Mouse (Mus musculus) kidney, adult 8-10 months (tissue): ENCODE data around the gene Rnf144a.

Experiments
- DNase-seq, 2 experiments: peaks; one replicate each; pipeline ENCODE4 v3.0.0; 2022

The Rnf144a gene

GRCm38 (mm10) chr12:26408707-26409106 lies 6.3 kb downstream of the Rnf144a start:
- no peak for DNase-seq

DNA sequence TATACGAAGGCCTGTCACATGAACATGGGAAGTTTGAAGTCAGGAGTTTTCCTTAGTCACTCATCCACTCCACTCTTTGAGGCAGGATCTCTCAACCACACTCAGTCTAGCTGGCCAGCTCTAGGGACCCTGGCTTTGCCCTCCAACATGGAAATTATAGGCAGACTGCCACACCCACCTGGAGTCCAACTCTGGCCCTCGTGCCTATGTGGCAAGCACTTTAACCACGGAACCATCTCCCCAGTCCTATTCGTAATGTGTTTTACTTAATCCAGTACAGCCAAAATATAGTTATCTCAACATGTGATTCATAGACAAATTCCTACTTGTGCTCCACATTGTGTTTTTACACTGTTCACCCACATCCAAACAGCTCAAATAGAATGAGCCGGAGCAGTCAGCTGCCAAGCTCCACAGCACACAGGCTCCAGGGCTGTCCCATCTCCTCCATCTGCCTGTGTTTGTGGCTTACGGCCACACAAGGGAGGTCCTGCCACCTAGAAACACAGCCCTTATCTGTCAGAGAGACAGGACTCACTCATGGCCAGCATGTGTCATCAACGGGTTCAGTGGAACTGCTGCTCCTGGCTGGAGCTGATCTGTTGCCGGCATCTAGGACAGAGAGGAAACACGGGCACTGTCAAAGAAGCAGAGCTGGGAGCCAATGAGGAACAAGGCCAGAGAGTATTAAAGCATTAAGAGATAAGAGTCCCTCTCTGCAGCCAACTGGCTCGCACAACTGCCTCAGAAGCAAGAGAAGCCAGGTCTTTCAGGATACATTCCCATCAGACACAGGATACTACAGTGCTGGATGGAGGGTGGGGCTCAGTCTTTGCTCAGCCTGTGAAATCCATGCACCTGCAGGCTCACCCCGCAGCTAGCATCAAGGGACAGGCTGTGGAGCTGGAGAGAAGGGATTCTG lies 10.0 kb downstream of the Rnf144a start:
- no peak for DNase-seq

DNA sequence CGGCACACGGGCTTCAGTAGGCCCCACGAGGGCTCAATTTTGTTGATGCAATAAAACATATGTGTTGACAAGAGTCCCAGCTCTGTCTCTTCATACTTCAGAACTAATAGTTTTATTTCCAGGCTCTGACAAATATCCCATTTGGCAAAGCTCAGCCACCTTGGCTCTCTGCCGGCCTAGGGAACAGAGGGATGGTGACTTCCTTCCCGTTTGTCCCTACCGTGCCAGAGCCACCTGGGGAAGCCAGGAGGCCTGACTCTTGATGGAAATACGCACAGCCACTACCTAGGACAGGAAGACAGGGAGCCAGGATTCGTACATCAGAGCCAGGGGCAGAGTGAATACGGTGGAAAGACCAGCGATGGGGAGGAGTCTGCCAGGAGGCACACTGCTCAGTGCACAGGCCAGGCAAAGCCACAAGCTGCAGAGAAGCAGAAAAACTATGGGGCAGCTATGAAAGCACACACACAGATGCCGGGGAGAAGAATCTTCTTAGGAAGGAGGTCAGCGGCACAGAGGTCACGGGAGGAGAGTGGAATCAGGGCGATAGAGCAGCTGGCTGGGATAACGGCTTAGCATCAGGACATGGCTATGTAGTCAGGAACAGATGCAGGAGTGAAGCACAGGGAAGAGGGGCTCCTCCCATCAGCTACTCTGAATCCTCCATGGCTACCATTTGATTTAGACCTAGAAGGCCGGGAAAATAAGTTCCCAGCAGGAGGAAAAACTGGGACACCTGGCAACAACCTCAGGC lies 11.5 kb downstream of the Rnf144a start:
- DNase-seq: peak in 1 of 2 experiments; percentile 48

DNA sequence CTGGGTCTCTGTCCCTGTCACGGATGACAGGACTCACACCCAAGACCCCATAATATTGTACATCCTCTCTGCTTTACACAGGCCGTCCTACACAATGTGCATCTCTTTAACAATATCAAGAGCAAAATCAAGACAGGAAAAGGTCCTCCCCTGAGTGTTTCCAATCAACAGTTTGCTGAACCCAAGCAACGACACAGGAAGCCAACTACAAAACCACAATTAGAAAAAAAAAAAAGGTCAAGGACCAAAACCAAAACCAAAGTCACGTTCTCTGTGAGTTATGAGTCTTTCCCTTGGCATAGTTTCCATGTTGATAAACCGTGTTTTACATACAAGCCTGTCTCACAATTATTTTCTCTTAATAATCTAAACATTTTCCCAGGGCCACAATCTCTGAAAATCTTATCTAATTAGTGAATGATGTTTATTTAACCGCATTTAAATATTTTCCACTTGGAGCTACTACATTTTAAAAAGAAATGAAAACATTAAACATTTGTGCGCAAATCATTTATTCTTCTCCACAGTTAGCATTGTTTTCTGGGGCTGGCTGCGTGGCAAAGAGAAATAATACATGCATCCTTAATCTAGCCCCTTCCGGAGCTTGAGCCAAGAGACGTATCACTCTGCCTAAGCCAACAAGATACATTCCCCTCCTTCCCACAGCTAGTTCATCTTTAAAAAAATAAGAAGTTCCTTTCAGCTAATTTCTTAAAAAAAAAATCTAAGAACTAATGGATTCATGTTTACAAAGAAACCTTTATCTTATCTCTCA lies 13.2 kb downstream of the Rnf144a start:
- DNase-seq: no peak

DNA sequence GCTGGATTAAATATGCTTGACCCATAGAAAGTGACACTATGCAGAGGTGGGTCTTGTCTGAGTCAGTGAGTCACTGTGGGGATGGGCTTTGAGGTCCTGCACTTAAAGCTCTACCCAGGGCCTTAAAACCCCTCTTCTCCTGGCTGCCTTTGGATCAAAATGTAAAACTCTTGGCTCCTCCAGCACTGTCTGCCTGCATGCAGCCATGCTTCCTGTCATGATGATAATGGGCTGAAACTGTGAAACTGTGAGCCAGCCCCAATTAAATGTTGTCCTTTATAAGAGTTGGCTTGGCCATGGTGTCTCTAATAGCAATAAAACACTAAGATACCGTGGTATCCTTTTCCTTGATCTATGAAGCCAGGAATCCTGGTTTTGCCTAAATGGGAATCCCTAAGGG lies 13.8 kb downstream of the Rnf144a start:
- no peak for DNase-seq

DNA sequence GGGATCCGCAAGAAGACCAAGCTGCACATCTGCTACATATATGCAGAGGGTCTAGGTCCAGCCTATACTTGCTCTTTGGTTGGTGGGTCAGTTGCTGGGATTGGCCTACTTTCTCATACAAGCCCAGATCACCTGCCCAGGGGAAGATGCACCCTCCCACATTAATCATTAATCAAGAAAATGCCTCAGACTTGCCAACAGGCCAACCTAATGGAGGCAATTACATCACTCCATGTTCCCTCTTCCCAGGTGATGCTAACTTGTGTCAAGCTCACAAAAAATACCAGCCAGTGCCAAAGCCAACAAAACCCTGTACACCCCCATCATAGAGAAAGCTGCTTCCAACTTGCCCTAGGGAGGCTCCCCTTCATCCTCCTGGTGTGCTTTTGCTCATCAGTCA lies 14.3 kb downstream of the Rnf144a start:
- no peak for DNase-seq

- DNase-seq: no peak
These were observed 15.7 kb downstream of the Rnf144a start for GRCm38 (mm10) chr12:26399391-26399790.

- no peak for DNase-seq
These were observed 16.5 kb downstream of the Rnf144a start for GRCm38 (mm10) chr12:26398597-26398996.

GRCm38 (mm10) chr12:26394485-26395470 lies 20.3 kb downstream of the Rnf144a start:
- no peak for DNase-seq

GRCm38 (mm10) chr12:26393291-26393690 lies 21.8 kb downstream of the Rnf144a start:
- no peak for DNase-seq

- no peak for DNase-seq
These were observed 23.9 kb downstream of the Rnf144a start for GRCm38 (mm10) chr12:26391162-26391561.

DNA sequence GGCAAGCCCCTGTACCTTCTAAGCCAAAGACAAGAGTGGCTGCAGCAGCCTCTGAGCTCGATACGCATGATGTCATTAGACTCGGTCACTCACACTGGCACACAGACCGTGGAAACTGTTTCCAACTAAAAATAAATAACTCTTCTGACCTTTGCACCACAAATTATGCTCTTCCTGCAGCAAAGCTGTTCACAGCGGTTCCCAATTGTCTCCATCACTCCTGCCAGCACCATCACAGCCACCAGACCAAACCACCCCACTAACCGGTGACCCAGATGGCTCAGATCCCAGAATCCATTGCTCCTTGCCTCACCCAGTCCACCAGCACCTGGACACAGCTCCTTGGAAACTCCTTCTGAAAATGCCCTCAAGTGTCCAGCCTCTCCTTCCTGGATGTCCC lies 27.5 kb downstream of the Rnf144a start:
- peak in 1 of 2 experiments; percentile 13 for DNase-seq

DNA sequence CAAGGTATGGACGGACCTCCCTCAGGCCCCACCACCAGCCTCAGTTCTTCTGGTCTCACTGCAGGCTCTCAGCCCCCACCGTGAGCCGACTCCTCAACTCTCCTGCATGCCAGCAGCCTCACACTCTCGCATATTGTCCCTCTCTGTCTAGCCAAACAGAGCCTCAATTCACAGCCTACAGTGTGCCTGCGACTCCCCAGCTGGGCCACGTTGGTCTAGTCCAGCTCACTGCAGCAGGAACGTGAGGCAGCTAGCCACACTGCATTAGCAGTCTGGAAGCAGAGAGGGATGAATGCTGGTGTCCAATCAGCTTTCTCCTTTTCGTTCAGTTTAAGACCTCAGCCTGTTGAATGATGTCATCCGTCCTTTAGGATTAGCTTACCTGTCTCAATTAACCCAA lies 28.1 kb downstream of the Rnf144a start:
- DNase-seq: no peak

- no peak for DNase-seq
These were observed 28.9 kb downstream of the Rnf144a start for GRCm38 (mm10) chr12:26386189-26386588.

DNA sequence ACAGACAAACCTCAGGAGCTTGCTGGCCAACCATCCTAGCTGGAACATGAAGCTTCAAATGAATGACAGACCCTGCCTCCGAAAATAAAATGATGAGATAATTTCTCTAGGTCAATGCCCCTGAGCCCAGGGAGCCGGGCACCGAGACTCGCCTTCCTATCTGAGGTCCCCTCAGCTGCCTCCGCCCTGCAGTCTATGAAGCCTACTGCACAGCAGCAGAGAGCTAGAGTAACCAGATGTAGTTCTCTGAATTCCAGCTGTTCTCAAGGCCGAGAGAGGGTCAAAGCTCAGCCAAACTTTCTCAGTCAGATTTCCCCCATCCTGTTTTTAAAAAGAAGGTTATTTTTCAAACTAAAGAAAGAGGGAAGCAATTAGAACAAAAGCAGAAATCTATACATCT lies 29.3 kb downstream of the Rnf144a start:
- DNase-seq: no peak

- DNase-seq: no peak
These were observed 33.3 kb downstream of the Rnf144a start for GRCm38 (mm10) chr12:26381730-26382129.

DNA sequence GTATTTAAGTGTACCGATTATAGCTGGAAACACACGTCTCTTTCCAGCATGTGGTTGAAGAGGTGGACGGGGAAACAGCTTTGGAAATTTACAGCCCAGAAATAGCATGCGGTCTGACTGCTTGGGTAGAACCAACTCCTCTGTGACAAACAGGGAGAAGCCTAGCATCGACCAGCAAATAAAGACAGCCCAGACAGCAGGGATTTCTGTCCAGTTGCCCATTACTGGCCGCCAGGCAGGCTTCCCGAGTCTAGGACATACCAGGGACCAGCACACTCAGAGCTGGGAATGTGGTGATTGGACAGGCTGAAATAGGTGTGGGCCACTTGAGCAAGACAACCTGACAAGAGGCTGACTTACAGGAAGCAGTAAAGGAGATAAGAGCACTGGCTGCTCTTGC lies 35.3 kb downstream of the Rnf144a start:
- DNase-seq: no peak

- no peak for DNase-seq
These were observed 37.4 kb downstream of the Rnf144a start for GRCm38 (mm10) chr12:26377691-26378090.

DNA sequence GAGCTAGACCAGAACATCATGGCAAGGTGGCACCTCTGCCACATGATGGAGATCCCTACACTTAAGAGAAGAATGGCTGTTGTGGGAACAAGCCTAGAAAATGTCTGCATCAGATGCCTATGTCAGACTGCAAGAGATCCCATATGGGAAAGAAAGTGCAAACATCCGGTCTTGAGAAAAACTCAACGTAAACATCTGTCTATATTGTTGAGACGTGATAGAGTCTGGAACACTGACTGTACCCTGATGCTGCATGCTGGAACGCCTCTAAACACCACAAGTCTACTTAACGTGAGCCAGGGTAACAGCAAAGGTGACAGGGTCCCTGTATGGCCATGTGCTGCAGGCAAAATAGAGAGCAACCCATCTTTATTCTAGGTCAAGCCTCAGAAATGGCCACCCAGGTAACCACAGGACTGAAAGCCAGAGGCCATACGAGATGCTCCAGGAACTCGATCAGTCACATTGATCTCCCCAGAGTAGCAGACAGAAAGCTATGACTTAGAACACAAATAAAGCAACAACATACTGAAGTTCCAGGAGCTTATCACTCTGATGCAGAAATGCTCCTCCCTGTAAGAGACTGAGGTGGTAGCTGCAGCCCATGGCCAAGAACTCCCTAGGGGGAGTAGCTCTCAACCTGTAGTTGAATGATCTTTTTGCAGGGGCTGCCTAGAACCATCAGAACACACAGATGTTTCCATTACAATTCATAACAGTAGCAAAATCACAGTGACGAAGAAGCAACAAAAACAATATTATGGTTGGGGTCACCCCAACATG lies 38.3 kb downstream of the Rnf144a start:
- DNase-seq: no peak

GRCm38 (mm10) chr12:26373721-26374120 lies 41.3 kb downstream of the Rnf144a start:
- DNase-seq: no peak

DNA sequence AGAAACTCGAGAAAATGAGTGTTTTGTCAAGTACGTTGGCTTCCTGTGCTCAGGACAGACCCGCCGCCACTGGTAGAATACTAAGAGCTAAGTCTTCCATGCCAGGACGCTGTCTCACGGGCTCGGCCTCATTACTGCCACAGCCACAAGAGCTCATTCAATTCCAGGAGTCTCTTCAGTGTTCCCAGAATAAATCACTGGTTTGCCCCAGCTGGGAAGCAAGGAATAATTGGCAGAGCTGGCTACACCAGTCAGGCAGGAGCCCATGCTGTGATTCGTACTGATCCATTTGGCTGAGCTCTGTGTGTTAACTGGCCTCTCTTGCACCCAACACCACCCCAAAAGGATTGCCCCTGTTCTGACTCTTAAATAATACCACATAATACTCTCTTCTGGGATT lies 45.0 kb downstream of the Rnf144a start:
- DNase-seq: no peak
